9 mouse cellular contexts compared by ENCODE assay signal in the genomic region with DNA sequence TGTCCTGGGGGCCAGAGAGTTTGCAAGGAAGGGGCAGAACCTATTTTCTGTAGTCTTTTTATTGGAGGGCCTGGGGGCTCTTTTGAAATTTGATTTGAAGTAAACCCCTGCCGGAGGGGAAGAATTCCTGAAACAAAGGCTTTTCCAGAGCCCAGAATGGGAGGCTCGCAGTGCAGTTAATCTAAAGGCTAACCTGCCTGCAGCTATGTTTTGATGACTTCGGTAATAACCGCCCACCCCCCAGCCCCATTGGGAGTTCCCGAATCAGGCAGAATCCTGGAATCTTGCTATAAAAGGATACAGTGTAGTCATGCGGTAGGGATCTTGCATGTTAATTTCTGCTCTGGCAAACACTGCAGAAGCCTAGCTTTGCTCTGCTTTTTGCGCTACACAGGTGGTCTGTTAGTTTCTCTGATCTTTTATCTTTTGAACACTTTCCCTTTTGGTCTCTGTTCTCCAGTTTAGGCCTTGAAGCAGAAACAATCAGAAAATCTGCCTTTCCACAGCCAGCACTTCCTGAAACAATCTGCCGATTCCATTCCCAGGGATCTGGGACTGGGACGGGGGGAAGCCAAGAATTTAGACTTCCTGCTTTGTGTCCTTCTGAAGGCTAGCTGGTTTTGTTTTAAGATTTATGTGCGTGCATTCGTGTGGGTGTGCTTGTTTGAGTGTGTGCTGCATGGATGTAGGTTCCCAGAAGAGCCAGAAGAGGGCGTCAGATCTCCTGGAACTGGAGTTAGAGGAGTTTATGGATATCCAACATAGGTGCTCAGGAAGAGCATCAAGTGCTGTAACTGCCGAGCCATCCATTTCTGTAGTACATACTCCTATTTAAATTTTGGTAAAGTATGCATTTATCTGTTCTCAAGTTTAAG. TPM values are rescaled to one million over a fixed set of nuclear protein-coding genes. Genes with fewer than 3 reads are reported as not detected.
DNase-seq lines count a peak whose midpoint lies in the region; ATAC-seq and TF ChIP-seq lines count a peak whose summit lies in the region.
"Had no signal": no experiment of that assay in that cellular context is flagged by ENCODE, and none has a peak within 500 bp of the region (broad histone marks: within the 10 kb centered on the region; RNA-seq: fewer than 3 reads in every experiment).

No protein-coding gene starts in this region.

- 0 out of 2 replicates have a peak, but pooled peaks have one; percentile 14 for TF ChIP-seq CTCF in kidney, adult 2 months (conservative IDR thresholded peaks at IDR 0.05; ENCODE audit: insufficient read depth, insufficient read length, low read depth, low read length)
- no peak for TF ChIP-seq CTCF in bone marrow, adult 2 months (IDR thresholded peaks at IDR 0.05; ENCODE audit: control insufficient read depth, insufficient read depth, low read length)
- TF ChIP-seq CTCF in forebrain, postnatal 0 days (IDR thresholded peaks at IDR 0.05; ENCODE audit: low read depth): peak; percentile 60

- H3K27ac ChIP-seq in kidney, adult 2 months (ENCODE audit: insufficient read depth, low read depth, low read length): no peak overlapping the region
- H3K27ac ChIP-seq in bone marrow, adult 2 months (ENCODE audit: control insufficient read depth, insufficient read depth, low read depth, low read length, poor library complexity): no peak overlapping the region
- H3K27ac ChIP-seq in forebrain, postnatal 0 days (ENCODE audit: low read depth, low read length): peak overlapping the region; percentile 16; the same call in 1 of the 2 replicates
- peak overlapping the region; percentile 84 for H3K27ac ChIP-seq in limb, embryonic 12.5 days
- peak overlapping the region; percentile 89 for H3K27ac ChIP-seq in neural tube, embryonic 14.5 days (ENCODE audit: low read depth, low read length)

- WGBS in kidney, adult 2 months: 54% methylated on average over 13 of the region's 13 CpGs
- WGBS in bone marrow, adult 2 months: 65% methylated on average over 13 of the region's 13 CpGs
- 10% methylated on average over 13 of the region's 13 CpGs for WGBS in forebrain, postnatal 0 days
- 8% methylated on average over 13 of the region's 13 CpGs for WGBS in limb, embryonic 12.5 days
- WGBS in neural tube, embryonic 14.5 days: 9% methylated on average over 13 of the region's 13 CpGs

- no peak for TF ChIP-seq POLR2A in kidney, adult 2 months (IDR thresholded peaks at IDR 0.05; ENCODE audit: low read depth, low read length)
- no peak for TF ChIP-seq POLR2A in bone marrow, adult 2 months (IDR thresholded peaks at IDR 0.05; ENCODE audit: borderline replicate concordance, control insufficient read depth, low read depth, low read length)

- H3K36me3 ChIP-seq in kidney, adult 2 months (ENCODE audit: control insufficient read depth, insufficient read depth, low read length): no peaks in the 10 kb centered on the region
- H3K36me3 ChIP-seq in forebrain, postnatal 0 days (ENCODE audit: insufficient read depth): no peaks in the 10 kb centered on the region
- no peaks in the 10 kb centered on the region for H3K36me3 ChIP-seq in limb, embryonic 12.5 days
- no peaks in the 10 kb centered on the region for H3K36me3 ChIP-seq in neural tube, embryonic 14.5 days (ENCODE audit: control insufficient read depth, insufficient read depth, low read length)

- H3K4me2 ChIP-seq in forebrain, postnatal 0 days (ENCODE audit: low read depth): peak overlapping the region; percentile 88
- peak overlapping the region; percentile 96 for H3K4me2 ChIP-seq in limb, embryonic 12.5 days
- H3K4me2 ChIP-seq in neural tube, embryonic 14.5 days (ENCODE audit: low read depth, low read length): peak overlapping the region; percentile 87

- peak overlapping the region; percentile 48 for H3K9ac ChIP-seq in forebrain, postnatal 0 days
- peak overlapping the region; percentile 88 for H3K9ac ChIP-seq in limb, embryonic 12.5 days (replicated peaks)
- H3K9ac ChIP-seq in neural tube, embryonic 14.5 days (replicated peaks; ENCODE audit: low read depth, low read length): peak overlapping the region; percentile 88

- no peak overlapping the region; the same call in 1 of the 2 replicates for H3K4me3 ChIP-seq in kidney, adult 2 months (ENCODE audit: insufficient read depth, low read depth, low read length)
- peak overlapping the region; percentile 2 for H3K4me3 ChIP-seq in bone marrow, adult 2 months (replicated peaks; ENCODE audit: control insufficient read depth, low read depth, low read length)
- peak overlapping the region; percentile 93 for H3K4me3 ChIP-seq in forebrain, postnatal 0 days (ENCODE audit: low read depth, low read length)
- H3K4me3 ChIP-seq in limb, embryonic 12.5 days (replicated peaks): peak overlapping the region; percentile 85
- peak overlapping the region; percentile 94 for H3K4me3 ChIP-seq in neural tube, embryonic 14.5 days (ENCODE audit: low read depth, low read length)

- no peak for DNase-seq in kidney, adult 2 months
- no peak for DNase-seq in kidney, postnatal 25 days
- DNase-seq in forebrain, postnatal 0 days: peak; percentile 52
- DNase-seq in urinary bladder, postnatal 4 days (ENCODE audit: low spot score in 2 of 2): no peak
- DNase-seq in urinary bladder, postnatal 10 days (ENCODE audit: low spot score): no peak

- no peaks in the 10 kb centered on the region for H3K27me3 ChIP-seq in kidney, adult 2 months (replicated peaks; ENCODE audit: control insufficient read depth, insufficient read depth, low read length)
- no peaks in the 10 kb centered on the region for H3K27me3 ChIP-seq in forebrain, postnatal 0 days (ENCODE audit: insufficient read depth, low read length)
- H3K27me3 ChIP-seq in limb, embryonic 12.5 days: peaks cover 10% of the 10 kb centered on the region
- H3K27me3 ChIP-seq in neural tube, embryonic 14.5 days (ENCODE audit: control insufficient read depth, insufficient read depth, low read length): no peaks in the 10 kb centered on the region
- H3K27me3 ChIP-seq: Patski had no signal

- no peak for ATAC-seq in forebrain, postnatal 0 days
- no peak for ATAC-seq in limb, embryonic 12.5 days (ENCODE audit: insufficient number of reproducible peaks, insufficient read depth, low FRiP score, low TSS enrichment, low read depth)
- no peak for ATAC-seq in neural tube, embryonic 14.5 days (ENCODE audit: low read depth)
- ATAC-seq: Patski had no signal

- no peaks in the 10 kb centered on the region; the same call in 1 of the 2 replicates for H3K4me1 ChIP-seq in kidney, adult 2 months (ENCODE audit: control insufficient read depth, insufficient read depth, low read length)
- H3K4me1 ChIP-seq in bone marrow, adult 2 months (ENCODE audit: control insufficient read depth, insufficient read depth, low read length): no peaks in the 10 kb centered on the region; the same call in 1 of the 2 replicates
- H3K4me1 ChIP-seq in forebrain, postnatal 0 days (ENCODE audit: insufficient read depth): peaks cover 8% of the 10 kb centered on the region; the same call in 1 of the 2 replicates
- H3K4me1 ChIP-seq in limb, embryonic 12.5 days (replicated peaks): peaks cover 23% of the 10 kb centered on the region; the same call in 1 of the 2 replicates
- H3K4me1 ChIP-seq in neural tube, embryonic 14.5 days (ENCODE audit: control insufficient read depth, insufficient read depth, low read length): peaks cover 13% of the 10 kb centered on the region; the same call in 1 of the 2 replicates

- H3K9me3 ChIP-seq in forebrain, postnatal 0 days (ENCODE audit: low read length): no peaks in the 10 kb centered on the region
- no peaks in the 10 kb centered on the region for H3K9me3 ChIP-seq in limb, embryonic 12.5 days
- H3K9me3 ChIP-seq in neural tube, embryonic 14.5 days (ENCODE audit: control insufficient read depth, low read length): no peaks in the 10 kb centered on the region

RNA-seq across cellular contexts. Expression of gene Rragd, which starts 2.2 kb away (rescaled TPM):
- 14.3 and 18.9 TPM in 2 replicates for polyA plus RNA-seq in kidney, adult 2 months (2012; rRNA removed)
- polyA plus RNA-seq in bone marrow, adult 2 months (2011; ENCODE audit: insufficient read depth, insufficient read length, low replicate concordance, missing spikeins): 1.5 and 7.8 TPM in 2 replicates
- total RNA-seq in forebrain, postnatal 0 days (2014; rRNA removed): 45.3 and 53.0 TPM in 2 replicates
- 21.8 and 30.6 TPM in 2 replicates for polyA plus RNA-seq in forebrain, postnatal 0 days (2015; fragmentation: Nextera tagmentation; extraction: Ambion mirVana)
- 23.9 and 26.0 TPM in 2 replicates for polyA plus RNA-seq in limb, embryonic 12.5 days (2016; fragmentation: Nextera tagmentation; extraction: Ambion mirVana)
- 52.1 and 58.7 TPM in 2 replicates for polyA plus RNA-seq in neural tube, embryonic 14.5 days (2014; fragmentation: Nextera tagmentation; extraction: Ambion mirVana)

RNA-seq across cellular contexts. Expression of gene Ankrd6, which starts 34.4 kb away (rescaled TPM):
- 0.71 and 1.1 TPM in 2 replicates for polyA plus RNA-seq in kidney, adult 2 months (2012; rRNA removed)
- polyA plus RNA-seq in bone marrow, adult 2 months (2011; ENCODE audit: insufficient read depth, insufficient read length, low replicate concordance, missing spikeins): 1.4 and 2.2 TPM in 2 replicates
- 30.3 and 39.8 TPM in 2 replicates for total RNA-seq in forebrain, postnatal 0 days (2014; rRNA removed)
- polyA plus RNA-seq in forebrain, postnatal 0 days (2015; fragmentation: Nextera tagmentation; extraction: Ambion mirVana): 15.1 and 18.4 TPM in 2 replicates
- 13.6 and 14.0 TPM in 2 replicates for polyA plus RNA-seq in limb, embryonic 12.5 days (2016; fragmentation: Nextera tagmentation; extraction: Ambion mirVana)
- 20.8 and 22.6 TPM in 2 replicates for polyA plus RNA-seq in neural tube, embryonic 14.5 days (2014; fragmentation: Nextera tagmentation; extraction: Ambion mirVana)

RNA-seq across cellular contexts. Expression of gene Ube2j1, which starts 46.2 kb away (rescaled TPM):
- 15.8 and 19.1 TPM in 2 replicates for polyA plus RNA-seq in kidney, adult 2 months (2012; rRNA removed)
- polyA plus RNA-seq in bone marrow, adult 2 months (2011; ENCODE audit: insufficient read depth, insufficient read length, low replicate concordance, missing spikeins): 17.3 and 18.4 TPM in 2 replicates
- total RNA-seq in forebrain, postnatal 0 days (2014; rRNA removed): 88.5 and 106 TPM in 2 replicates
- 53.6 and 61.2 TPM in 2 replicates for polyA plus RNA-seq in forebrain, postnatal 0 days (2015; fragmentation: Nextera tagmentation; extraction: Ambion mirVana)
- 38.1 and 38.5 TPM in 2 replicates for polyA plus RNA-seq in limb, embryonic 12.5 days (2016; fragmentation: Nextera tagmentation; extraction: Ambion mirVana)
- polyA plus RNA-seq in neural tube, embryonic 14.5 days (2014; fragmentation: Nextera tagmentation; extraction: Ambion mirVana): 78.9 and 81.9 TPM in 2 replicates

Comparison
In these comparisons a context has a peak if more than half of its experiments do, and no peak if none do; other contexts are left out.
1. H3K27ac ChIP-seq: peak in forebrain, postnatal 0 days (single experiment), limb, embryonic 12.5 days (single experiment) and neural tube, embryonic 14.5 days (single experiment); none in kidney, adult 2 months (single experiment) and bone marrow, adult 2 months (single experiment).
2. Peak in every context shown above with its lines, with median percentiles within 50 percentile points of each other: H3K4me2 ChIP-seq and H3K9ac ChIP-seq.